Mouse (Mus musculus) kidney, adult 2 months (tissue): ENCODE measurements around the gene Otud7a. TPM values are rescaled to one million over a fixed set of nuclear protein-coding genes. Genes with fewer than 3 reads are reported as not detected.
"Not testable (repeated sequence)": the region's sequence is repeated elsewhere in the genome, so short reads cannot be mapped to it uniquely, and the experiment has no call there.

Experiments used
- DNase-seq: peaks from one replicate; pipeline ENCODE4 v3.0.0; 2021
- H3K27ac ChIP-seq: fragments of 200-500 bp; 2 replicates; pipeline ENCODE4 v1.5.1; 2012; ENCODE audit warnings: low read depth, low read length, control low read depth, inconsistent platforms; ENCODE audit not compliant: insufficient read depth
- H3K27me3 ChIP-seq: fragments of 200-500 bp; replicated peaks from 2 replicates; pipeline ENCODE4 v1.6.1; 2012; ENCODE audit warnings: mild to moderate bottlenecking, moderate library complexity, low read length, inconsistent platforms; ENCODE audit not compliant: control insufficient read depth, insufficient read depth
- H3K36me3 ChIP-seq: fragments of 200-500 bp; 2 replicates; pipeline ENCODE4 v1.6.1; 2012; ENCODE audit warnings: mild to moderate bottlenecking, moderate library complexity, low read length, inconsistent platforms; ENCODE audit not compliant: control insufficient read depth, insufficient read depth
- H3K4me1 ChIP-seq: fragments of 200-500 bp; 2 replicates; pipeline ENCODE4 v1.6.1; 2011; ENCODE audit warnings: low read length; ENCODE audit not compliant: control insufficient read depth, insufficient read depth
- H3K4me3 ChIP-seq: fragments of 200-500 bp; 2 replicates; pipeline ENCODE4 v1.5.1; 2011; ENCODE audit warnings: mild to moderate bottlenecking, low read depth, low read length, control low read depth; ENCODE audit not compliant: insufficient read depth
- CTCF ChIP-seq: fragments of 200-500 bp; conservative IDR thresholded peaks from 2 replicates; pipeline ENCODE4 v1.5.1; 2011; ENCODE audit warnings: low read depth, mild to moderate bottlenecking, control low read depth, low read length, moderate library complexity, mixed read lengths; ENCODE audit not compliant: insufficient read depth, insufficient read length
- POLR2A ChIP-seq: fragments of 200-500 bp; IDR thresholded peaks from one replicate; pipeline ENCODE4 v1.6.1; 2011; ENCODE audit warnings: low read depth, low read length, control low read depth
- WGBS: fragments of 180-500 bp; shearing (Covaris S2); methylation state at CpG from one replicate; pipeline ENCODE4 v1.1.7; 2018; 5-methylcytosine and 5-hydroxymethylcytosine counted together
- polyA plus RNA-seq: library from polyadenylated mRNA; depleted of rRNA; stranded (reverse); fragments of >200 nt; gene quantifications from 2 replicates; pipeline ENCODE4 v1.2.3, GENCODE M21; 2012

Otud7a gene
- polyA plus RNA-seq, 1 experiment: 0.08 TPM

GRCm38 (mm10) chr7:63660261-63660660, 215.7 kb downstream of the Otud7a start:
- 53% methylated on average over 1 of the region's 1 CpGs for WGBS
- H3K4me1 ChIP-seq: no peaks in the 10 kb centered on the region

GRCm38 (mm10) chr7:63662757-63663156, 218.2 kb downstream of the Otud7a start:
- no peak for TF ChIP-seq CTCF
- TF ChIP-seq POLR2A: no peak
- no peak for DNase-seq

More at GRCm38 (mm10) chr7:63660261-63660660, 215.7 kb downstream of the Otud7a start:
- H3K27ac ChIP-seq: no peak overlapping the region
- H3K4me3 ChIP-seq: no peak overlapping the region
- no peak for DNase-seq
- TF ChIP-seq CTCF (no peak), POLR2A (no peak)
- H3K27me3 ChIP-seq: no peaks in the 10 kb centered on the region
- H3K36me3 ChIP-seq: no peaks in the 10 kb centered on the region

GRCm38 (mm10) chr7:63665496-63665895, 220.9 kb downstream of the Otud7a start:
- H3K4me1 ChIP-seq: no peaks in the 10 kb centered on the region
- no peak for TF ChIP-seq CTCF
- no peak for TF ChIP-seq POLR2A
- 76% methylated on average over 3 of the region's 3 CpGs for WGBS
- H3K27me3 ChIP-seq: no peaks in the 10 kb centered on the region
- H3K27ac ChIP-seq: no peak overlapping the region
- no peaks in the 10 kb centered on the region for H3K36me3 ChIP-seq
- no peak overlapping the region for H3K4me3 ChIP-seq
- DNase-seq: no peak

More at GRCm38 (mm10) chr7:63662757-63663156, 218.2 kb downstream of the Otud7a start:
- 87% methylated on average over 3 of the region's 3 CpGs for WGBS
- Histone ChIP-seq H3K4me3 (no peak overlapping the region), H3K36me3 (no peaks in the 10 kb centered on the region), H3K4me1 (no peaks in the 10 kb centered on the region), H3K27me3 (no peaks in the 10 kb centered on the region), H3K27ac (no peak overlapping the region)

- no peak for DNase-seq
- 46% methylated on average over 15 of the region's 15 CpGs for WGBS
- H3K4me3 ChIP-seq: no peak overlapping the region
These were observed 223.6 kb downstream of the Otud7a start for GRCm38 (mm10) chr7:63667986-63668741.

GRCm38 (mm10) chr7:63668951-63669350, 224.4 kb downstream of the Otud7a start:
- Histone ChIP-seq H3K4me1 (no peaks in the 10 kb centered on the region), H3K4me3 (no peak overlapping the region), H3K36me3 (no peaks in the 10 kb centered on the region), H3K27me3 (no peaks in the 10 kb centered on the region), H3K27ac (no peak overlapping the region)
- 49% methylated on average over 14 of the region's 14 CpGs for WGBS
- no peak for DNase-seq
- TF ChIP-seq POLR2A (no peak), CTCF (no peak)

More at GRCm38 (mm10) chr7:63667986-63668741, 223.6 kb downstream of the Otud7a start:
- Histone ChIP-seq H3K4me1 (no peaks in the 10 kb centered on the region), H3K36me3 (no peaks in the 10 kb centered on the region), H3K27me3 (no peaks in the 10 kb centered on the region), H3K27ac (no peak overlapping the region)
- TF ChIP-seq POLR2A (no peak), CTCF (no peak)

GRCm38 (mm10) chr7:63670911-63671310, 226.4 kb downstream of the Otud7a start:
- H3K4me3 ChIP-seq, H3K36me3 ChIP-seq, DNase-seq, H3K27ac ChIP-seq, H3K27me3 ChIP-seq, H3K4me1 ChIP-seq: not testable (repeated sequence)
- 72% methylated on average over 1 of the region's 1 CpGs for WGBS

- no peaks in the 10 kb centered on the region for H3K36me3 ChIP-seq
- no peaks in the 10 kb centered on the region for H3K27me3 ChIP-seq
- DNase-seq: peak; percentile 71
- H3K4me1 ChIP-seq: no peaks in the 10 kb centered on the region
- H3K4me3 ChIP-seq: no peak overlapping the region
- TF ChIP-seq CTCF: peak; percentile 74
- no peak for TF ChIP-seq POLR2A
- 26% methylated on average over 3 of the region's 3 CpGs for WGBS
- H3K27ac ChIP-seq: no peak overlapping the region
These were observed 227.4 kb downstream of the Otud7a start for GRCm38 (mm10) chr7:63671904-63672303.
